Mouse (Mus musculus): ENCODE measurements around the gene Itpr2. TPM values are rescaled to one million over a fixed set of nuclear protein-coding genes. Genes with fewer than 3 reads are reported as not detected.

Itpr2 gene
- polyA plus RNA-seq, 1 experiment: 25.5 TPM

DNA sequence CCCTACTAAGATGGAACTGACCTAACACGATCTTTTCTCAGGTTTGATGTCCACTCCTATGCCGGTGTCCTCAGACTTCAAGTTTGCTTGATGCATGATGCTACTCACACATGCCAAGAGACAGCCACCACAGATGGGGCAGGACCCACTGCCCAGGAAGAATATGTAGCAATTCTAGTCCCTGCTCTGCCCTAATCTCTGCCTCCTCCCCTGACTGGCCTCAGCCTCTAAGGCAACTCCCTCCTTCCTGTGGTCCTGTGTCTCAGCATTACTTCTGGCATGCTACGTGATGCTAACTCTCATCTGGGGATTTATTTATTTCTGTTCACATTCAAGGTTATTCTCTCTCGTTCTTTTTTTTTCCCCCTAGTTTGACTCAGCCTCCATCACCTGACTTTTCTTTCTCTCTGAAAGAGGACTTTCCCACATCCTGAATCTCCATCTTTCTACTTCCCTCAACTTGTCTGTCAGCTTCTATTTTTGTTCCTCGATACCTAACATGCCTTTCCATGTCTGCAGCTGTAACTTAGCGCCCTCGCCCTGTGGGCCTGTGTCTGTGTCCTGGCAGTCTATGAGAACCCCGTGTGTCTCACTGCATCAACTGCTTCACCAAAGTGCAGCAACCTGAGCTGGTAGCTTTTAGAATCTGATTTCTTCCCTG, 279.5 kb downstream of the Itpr2 start:
- no peaks in the 10 kb centered on the region; the same call in 1 of the 2 replicates for H3K4me1 ChIP-seq (ENCODE audit: control insufficient read depth, insufficient read depth, low read length)
- 61% methylated on average over 8 of the region's 8 CpGs for WGBS
- DNase-seq: no peak
- no peak for TF ChIP-seq POLR2A (IDR thresholded peaks at IDR 0.05; ENCODE audit: borderline replicate concordance, extremely low read depth, low read depth, low read length)
- TF ChIP-seq CTCF (IDR thresholded peaks at IDR 0.05; ENCODE audit: insufficient read depth, low read length): no peak
- no peak overlapping the region for H3K4me3 ChIP-seq (replicated peaks; ENCODE audit: extremely low read depth, low read depth, low read length)

DNA sequence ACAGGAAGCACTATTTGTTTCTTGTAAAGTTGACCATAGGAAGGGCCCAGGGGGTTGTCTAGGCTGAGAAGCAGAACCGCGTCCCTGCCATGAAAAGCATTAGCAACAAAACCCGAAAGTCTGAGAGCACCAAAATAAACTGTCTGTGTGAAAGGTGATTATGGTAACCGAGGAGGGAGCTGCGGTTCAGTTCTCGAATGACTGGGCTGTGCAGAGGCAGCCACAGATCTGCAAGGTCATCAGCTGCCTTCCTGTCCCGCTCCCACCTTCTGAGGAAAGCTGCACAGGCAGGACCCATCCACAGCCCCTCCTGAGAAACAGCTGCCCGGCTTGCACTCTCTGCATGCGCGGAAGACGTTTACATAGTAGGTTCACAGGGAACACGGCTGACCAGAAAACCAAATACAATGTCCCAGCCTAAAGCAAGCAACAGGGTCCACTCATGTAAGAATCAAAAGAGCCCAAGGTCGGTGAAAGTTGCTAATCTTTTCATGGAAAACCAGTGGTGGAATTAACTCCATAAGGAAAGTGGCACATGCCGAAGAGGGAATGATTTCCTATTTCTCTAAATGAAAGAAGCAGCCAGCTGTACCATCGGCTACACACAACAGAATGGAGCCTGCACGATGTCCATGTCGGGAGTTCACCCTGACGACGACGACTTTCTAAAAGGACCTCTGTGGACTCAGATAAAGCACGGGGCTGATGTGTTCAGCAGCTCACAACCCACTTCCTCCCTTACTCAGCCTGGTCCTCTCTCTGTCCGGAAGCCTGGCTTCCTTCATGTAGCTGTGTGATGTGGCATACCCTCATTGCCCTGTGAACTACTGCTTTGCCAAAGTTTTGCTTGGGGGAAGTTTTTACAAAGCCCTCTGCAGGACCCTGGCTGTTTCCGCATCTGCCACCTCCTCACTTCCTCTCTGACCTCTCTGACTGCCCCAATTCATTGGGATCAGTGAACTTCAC, 280.4 kb downstream of the Itpr2 start:
- WGBS: 34% methylated on average over 23 of the region's 23 CpGs
- DNase-seq: no peak
- no peak for TF ChIP-seq CTCF (IDR thresholded peaks at IDR 0.05; ENCODE audit: insufficient read depth, low read length)
- Histone ChIP-seq H3K4me3 (replicated peaks; ENCODE audit: extremely low read depth, low read depth, low read length) (no peak overlapping the region), H3K4me1 (ENCODE audit: control insufficient read depth, insufficient read depth, low read length) (no peaks in the 10 kb centered on the region; the same call in 1 of the 2 replicates)

DNA sequence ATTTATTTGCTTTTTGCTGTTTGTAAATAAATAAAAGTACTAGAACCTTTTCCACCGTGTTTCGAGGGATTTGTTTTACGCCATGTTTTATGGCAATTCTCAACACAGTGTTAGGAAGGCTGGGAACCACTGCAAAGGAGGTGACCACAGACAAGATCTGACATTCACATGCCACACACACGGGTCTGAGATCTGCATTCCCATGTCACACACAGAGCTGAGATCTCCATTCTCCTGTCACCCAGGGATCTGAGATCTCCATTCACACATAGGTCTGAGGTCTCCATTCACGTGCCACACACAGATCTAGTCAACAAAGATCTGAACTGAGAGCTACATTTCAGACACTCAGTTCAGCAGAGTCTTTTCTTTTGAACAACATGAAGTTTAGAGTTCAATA, 282.0 kb downstream of the Itpr2 start:
- 81% methylated on average over 5 of the region's 5 CpGs for WGBS
- TF ChIP-seq CTCF (IDR thresholded peaks at IDR 0.05; ENCODE audit: insufficient read depth, low read length) (no peak), POLR2A (IDR thresholded peaks at IDR 0.05; ENCODE audit: borderline replicate concordance, extremely low read depth, low read depth, low read length) (no peak)
- DNase-seq: no peak
- H3K4me1 ChIP-seq (ENCODE audit: control insufficient read depth, insufficient read depth, low read length): no peaks in the 10 kb centered on the region; the same call in 1 of the 2 replicates
- no peak overlapping the region for H3K4me3 ChIP-seq (replicated peaks; ENCODE audit: extremely low read depth, low read depth, low read length)

DNA sequence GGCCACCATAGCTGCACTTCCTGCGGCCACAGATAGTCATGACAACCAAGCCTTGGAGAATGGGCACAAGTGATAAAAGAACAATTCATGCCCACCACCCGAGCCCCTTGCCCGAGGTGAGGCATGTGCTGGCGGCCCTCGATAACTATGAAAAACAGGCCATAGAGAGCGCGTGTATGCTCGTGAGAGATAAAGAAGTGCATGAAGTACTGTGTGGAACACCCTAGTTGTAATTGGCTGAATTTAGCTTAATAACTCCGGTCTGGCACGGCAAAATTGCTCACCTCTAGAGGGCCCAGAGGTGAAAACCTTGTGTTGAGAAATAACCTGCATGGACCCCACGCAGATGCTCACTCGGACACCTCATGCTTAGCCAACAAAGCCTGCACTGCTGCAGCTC, 282.5 kb downstream of the Itpr2 start:
- WGBS: 90% methylated on average over 12 of the region's 12 CpGs
- TF ChIP-seq CTCF (IDR thresholded peaks at IDR 0.05; ENCODE audit: insufficient read depth, low read length): no peak
- no peaks in the 10 kb centered on the region; the same call in 1 of the 2 replicates for H3K4me1 ChIP-seq (ENCODE audit: control insufficient read depth, insufficient read depth, low read length)
- H3K4me3 ChIP-seq (replicated peaks; ENCODE audit: extremely low read depth, low read depth, low read length): no peak overlapping the region
- DNase-seq: no peak

DNA sequence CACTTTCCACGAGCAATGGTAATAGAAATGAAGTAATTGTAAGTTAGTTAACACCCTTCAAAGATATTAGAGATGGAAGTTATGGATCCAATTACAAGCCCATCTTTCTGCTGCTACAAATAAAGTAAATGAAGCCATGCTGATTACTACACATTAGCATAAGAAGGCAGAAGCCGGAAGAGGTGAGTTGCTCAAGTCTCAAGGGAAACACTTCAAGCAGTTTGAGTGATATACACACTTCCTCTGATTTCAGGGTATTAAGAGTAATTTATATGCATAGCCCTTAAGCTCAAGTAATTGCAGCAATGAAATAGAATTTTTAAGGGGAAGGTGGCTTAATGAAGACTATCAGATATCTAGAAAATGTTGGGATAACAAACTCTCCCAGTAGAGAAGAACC, 286.7 kb downstream of the Itpr2 start:
- WGBS: 68% methylated on average over 2 of the region's 2 CpGs
- no peak for DNase-seq
- TF ChIP-seq CTCF (IDR thresholded peaks at IDR 0.05; ENCODE audit: insufficient read depth, low read length) (no peak), POLR2A (IDR thresholded peaks at IDR 0.05; ENCODE audit: borderline replicate concordance, extremely low read depth, low read depth, low read length) (no peak)
- Histone ChIP-seq H3K4me3 (replicated peaks; ENCODE audit: extremely low read depth, low read depth, low read length) (no peak overlapping the region), H3K4me1 (ENCODE audit: control insufficient read depth, insufficient read depth, low read length) (no peaks in the 10 kb centered on the region)

DNA sequence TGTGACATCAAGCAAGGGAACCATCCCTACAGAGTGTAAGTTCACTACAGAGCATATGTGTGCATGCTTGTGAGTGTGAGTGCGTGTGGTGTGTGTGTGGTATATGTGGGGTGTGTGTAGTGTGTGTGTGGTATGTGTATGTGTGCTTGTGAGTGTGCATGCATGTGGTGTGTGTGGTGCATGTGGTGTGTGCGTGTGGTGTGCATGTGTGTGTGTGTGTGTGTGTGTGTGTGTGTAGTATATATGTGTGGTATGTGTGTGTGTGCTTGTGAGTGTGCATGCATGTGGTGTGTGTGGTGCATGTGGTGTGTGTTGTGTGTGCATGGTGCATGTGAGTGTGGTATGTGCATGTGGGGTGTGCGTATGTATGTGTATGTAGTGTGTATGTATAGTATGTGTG, 289.7 kb downstream of the Itpr2 start:
- WGBS: 96% methylated on average over 3 of the region's 3 CpGs
- TF ChIP-seq CTCF (IDR thresholded peaks at IDR 0.05; ENCODE audit: insufficient read depth, low read length) (no peak), POLR2A (IDR thresholded peaks at IDR 0.05; ENCODE audit: borderline replicate concordance, extremely low read depth, low read depth, low read length) (no peak)
- Histone ChIP-seq H3K4me3 (replicated peaks; ENCODE audit: extremely low read depth, low read depth, low read length) (no peak overlapping the region), H3K4me1 (ENCODE audit: control insufficient read depth, insufficient read depth, low read length) (no peaks in the 10 kb centered on the region)
- no peak for DNase-seq

DNA sequence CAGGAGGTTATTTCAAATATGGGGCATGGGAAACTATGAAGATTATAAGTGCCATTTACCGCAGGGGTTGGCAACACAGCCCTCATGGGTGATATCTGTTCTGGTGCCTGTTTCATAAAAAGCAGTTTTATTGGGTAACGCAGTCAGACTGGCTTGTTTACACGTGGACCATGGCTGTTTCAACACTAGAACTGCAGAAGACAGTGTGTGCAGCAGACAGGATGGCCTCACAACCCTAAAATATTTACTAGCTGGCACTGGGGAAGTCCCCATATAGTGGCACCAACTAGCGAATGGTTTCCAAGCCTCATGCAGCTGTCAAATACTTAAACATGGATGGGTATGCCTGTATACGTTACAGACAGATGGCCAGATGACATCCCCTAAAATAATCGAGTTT, 290.8 kb downstream of the Itpr2 start:
- H3K4me1 ChIP-seq (ENCODE audit: control insufficient read depth, insufficient read depth, low read length): no peaks in the 10 kb centered on the region
- WGBS: 81% methylated on average over 6 of the region's 6 CpGs
- no peak overlapping the region for H3K4me3 ChIP-seq (replicated peaks; ENCODE audit: extremely low read depth, low read depth, low read length)
- TF ChIP-seq CTCF (IDR thresholded peaks at IDR 0.05; ENCODE audit: insufficient read depth, low read length): no peak
- no peak for TF ChIP-seq POLR2A (IDR thresholded peaks at IDR 0.05; ENCODE audit: borderline replicate concordance, extremely low read depth, low read depth, low read length)
- DNase-seq: no peak

DNA sequence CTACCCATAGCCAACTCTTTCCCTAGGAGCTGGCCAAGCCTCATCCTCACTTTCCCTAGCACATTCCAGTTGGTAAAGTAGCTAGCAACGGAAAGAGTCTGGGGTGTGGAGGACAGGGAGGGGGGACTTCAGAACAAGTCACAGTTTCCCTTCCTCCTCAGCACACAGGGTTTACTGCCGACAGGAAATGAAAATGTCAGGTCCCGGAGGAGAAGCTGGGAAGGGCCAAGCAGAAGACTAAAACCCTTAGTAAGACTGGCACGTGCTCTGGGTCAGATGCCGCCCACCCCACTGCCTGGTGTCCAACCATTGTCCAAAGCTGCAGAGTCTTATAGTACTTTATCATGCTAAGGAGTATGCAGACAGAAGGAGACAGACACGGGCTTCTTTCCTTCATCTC, 293.0 kb downstream of the Itpr2 start:
- no peaks in the 10 kb centered on the region for H3K4me1 ChIP-seq (ENCODE audit: control insufficient read depth, insufficient read depth, low read length)
- DNase-seq: no peak
- TF ChIP-seq CTCF (IDR thresholded peaks at IDR 0.05; ENCODE audit: insufficient read depth, low read length) (no peak), POLR2A (IDR thresholded peaks at IDR 0.05; ENCODE audit: borderline replicate concordance, extremely low read depth, low read depth, low read length) (no peak)
- 32% methylated on average over 6 of the region's 6 CpGs for WGBS
- no peak overlapping the region for H3K4me3 ChIP-seq (replicated peaks; ENCODE audit: extremely low read depth, low read depth, low read length)

DNA sequence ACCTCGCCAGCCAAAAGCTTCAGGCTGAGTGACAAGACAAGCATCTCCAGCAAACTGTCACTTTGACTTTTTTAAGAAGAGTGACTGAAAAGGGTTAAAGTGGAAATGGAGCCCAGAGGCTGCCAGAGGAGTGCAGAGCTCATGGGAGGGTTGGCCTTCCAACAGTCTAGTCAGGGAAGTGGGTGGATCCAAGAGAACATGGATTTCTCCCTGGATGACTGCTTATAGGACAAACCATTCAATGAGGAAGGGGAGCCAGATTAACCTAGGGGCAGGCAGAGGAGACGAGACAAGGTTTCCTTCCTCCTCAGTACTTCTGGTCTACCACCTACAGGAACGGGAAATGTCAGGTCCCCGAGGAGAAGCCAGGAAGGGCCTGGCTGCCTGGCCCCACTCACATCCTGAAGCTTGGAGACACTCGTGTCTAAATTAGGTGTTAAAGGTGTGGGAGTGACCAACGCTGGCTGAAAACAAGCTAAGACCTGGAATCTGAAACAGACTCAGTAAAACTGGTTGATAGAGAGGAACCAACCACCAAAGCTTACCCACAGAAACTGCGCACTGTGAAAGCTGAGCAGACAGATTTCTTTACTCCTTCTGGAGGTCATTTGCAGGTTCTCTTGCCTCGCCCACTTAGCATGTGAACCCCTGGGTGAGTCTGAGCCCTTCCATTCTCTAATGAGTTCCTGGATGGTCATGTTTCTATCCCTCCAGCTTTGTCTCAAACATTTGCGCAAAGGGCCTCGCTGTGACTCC, 294.6 kb downstream of the Itpr2 start:
- no peak for TF ChIP-seq POLR2A (IDR thresholded peaks at IDR 0.05; ENCODE audit: borderline replicate concordance, extremely low read depth, low read depth, low read length)
- TF ChIP-seq CTCF (IDR thresholded peaks at IDR 0.05; ENCODE audit: insufficient read depth, low read length): no peak
- Histone ChIP-seq H3K4me1 (ENCODE audit: control insufficient read depth, insufficient read depth, low read length) (no peaks in the 10 kb centered on the region), H3K4me3 (replicated peaks; ENCODE audit: extremely low read depth, low read depth, low read length) (no peak overlapping the region)
- WGBS: 67% methylated on average over 10 of the region's 10 CpGs
- DNase-seq: no peak
